Mouse (Mus musculus): ENCODE measurements around the gene Rbm8a.

DNA sequence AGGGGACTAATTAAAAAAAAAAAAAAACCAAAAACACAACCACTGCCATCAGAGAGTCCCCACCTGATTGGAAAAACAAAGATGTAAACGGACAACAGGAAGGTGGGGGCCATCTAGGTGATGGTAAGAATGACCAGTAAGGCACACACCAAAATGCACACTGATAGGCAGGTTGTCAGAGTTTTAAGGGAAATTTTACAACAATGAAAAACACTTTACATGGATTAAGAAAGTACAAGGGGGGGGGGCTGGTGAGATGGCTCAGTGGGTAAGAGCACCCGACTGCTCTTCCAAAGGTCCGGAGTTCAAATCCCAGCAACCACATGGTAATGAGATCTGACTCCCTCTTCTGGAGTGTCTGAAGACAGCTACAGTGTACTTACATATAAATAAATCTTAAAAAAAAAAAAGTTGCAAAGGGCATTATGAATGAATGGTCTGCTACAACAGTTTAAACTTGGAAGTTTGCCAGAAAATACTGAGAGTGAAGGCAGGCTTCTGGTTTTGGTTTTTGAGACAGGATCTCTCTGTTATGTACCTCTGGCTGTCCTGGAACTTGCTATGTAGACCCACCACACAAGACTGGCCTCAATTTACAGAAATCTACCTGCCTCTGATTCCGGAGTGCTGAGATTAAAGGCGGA, 38.8 kb downstream of the Rbm8a start:
- TF ChIP-seq CTCF (IDR thresholded peaks at IDR 0.05; ENCODE audit: borderline replicate concordance, insufficient read depth, low read length) (no peak), POLR2A (IDR thresholded peaks at IDR 0.05; ENCODE audit: low read depth, low read length) (no peak)
